Mouse (Mus musculus) kidney, adult 2 months (tissue): ENCODE measurements around the gene Zfp609. TPM values are rescaled to one million over a fixed set of nuclear protein-coding genes. Genes with fewer than 3 reads are reported as not detected.

Experiments
- DNase-seq: peaks from one replicate; pipeline ENCODE4 v3.0.0; 2021
- H3K27ac ChIP-seq: fragments of 200-500 bp; 2 replicates; pipeline ENCODE4 v1.5.1; 2012; ENCODE audit warnings: low read depth, low read length, control low read depth, inconsistent platforms; ENCODE audit not compliant: insufficient read depth
- H3K27me3 ChIP-seq: fragments of 200-500 bp; replicated peaks from 2 replicates; pipeline ENCODE4 v1.6.1; 2012; ENCODE audit warnings: mild to moderate bottlenecking, moderate library complexity, low read length, inconsistent platforms; ENCODE audit not compliant: control insufficient read depth, insufficient read depth
- H3K36me3 ChIP-seq: fragments of 200-500 bp; 2 replicates; pipeline ENCODE4 v1.6.1; 2012; ENCODE audit warnings: mild to moderate bottlenecking, moderate library complexity, low read length, inconsistent platforms; ENCODE audit not compliant: control insufficient read depth, insufficient read depth
- H3K4me1 ChIP-seq: fragments of 200-500 bp; 2 replicates; pipeline ENCODE4 v1.6.1; 2011; ENCODE audit warnings: low read length; ENCODE audit not compliant: control insufficient read depth, insufficient read depth
- H3K4me3 ChIP-seq: fragments of 200-500 bp; 2 replicates; pipeline ENCODE4 v1.5.1; 2011; ENCODE audit warnings: mild to moderate bottlenecking, low read depth, low read length, control low read depth; ENCODE audit not compliant: insufficient read depth
- CTCF ChIP-seq: fragments of 200-500 bp; conservative IDR thresholded peaks from 2 replicates; pipeline ENCODE4 v1.5.1; 2011; ENCODE audit warnings: low read depth, mild to moderate bottlenecking, control low read depth, low read length, moderate library complexity, mixed read lengths; ENCODE audit not compliant: insufficient read depth, insufficient read length
- POLR2A ChIP-seq: fragments of 200-500 bp; IDR thresholded peaks from one replicate; pipeline ENCODE4 v1.6.1; 2011; ENCODE audit warnings: low read depth, low read length, control low read depth
- WGBS: fragments of 180-500 bp; shearing (Covaris S2); methylation state at CpG from one replicate; pipeline ENCODE4 v1.1.7; 2018; 5-methylcytosine and 5-hydroxymethylcytosine counted together
- polyA plus RNA-seq: library from polyadenylated mRNA; depleted of rRNA; stranded (reverse); fragments of >200 nt; gene quantifications from 2 replicates; pipeline ENCODE4 v1.2.3, GENCODE M21; 2012; rRNA removed

The Zfp609 gene
- polyA plus RNA-seq, 1 experiment: 9.4 TPM

DNA sequence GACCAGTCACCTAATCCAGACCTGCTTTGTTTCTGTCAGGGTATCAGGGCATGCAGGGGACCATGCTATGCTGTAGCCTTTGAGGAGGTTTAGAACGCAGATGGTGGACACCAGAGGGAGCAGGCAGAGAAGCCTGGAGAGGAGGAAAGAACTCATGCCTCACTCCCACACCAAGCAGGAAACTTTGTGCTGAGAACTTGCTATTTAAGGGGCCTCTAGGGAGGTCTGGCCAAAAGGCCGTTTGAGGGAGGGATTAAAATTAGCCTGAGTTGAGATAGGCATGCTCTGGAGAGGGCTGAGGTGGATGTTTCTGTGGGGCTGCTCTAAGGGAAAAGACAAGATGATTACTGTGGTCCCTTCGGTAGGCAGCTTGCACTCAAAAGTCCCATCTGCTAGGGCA lies 181.4 kb downstream of the Zfp609 start:
- DNase-seq: no peak
- Histone ChIP-seq H3K4me1 (peaks cover 7% of the 10 kb centered on the region), H3K27ac (no peak overlapping the region), H3K36me3 (no peaks in the 10 kb centered on the region), H3K27me3 (no peaks in the 10 kb centered on the region), H3K4me3 (no peak overlapping the region)
- TF ChIP-seq POLR2A (no peak), CTCF (no peak)
- WGBS: 57% methylated on average over 3 of the region's 3 CpGs

DNA sequence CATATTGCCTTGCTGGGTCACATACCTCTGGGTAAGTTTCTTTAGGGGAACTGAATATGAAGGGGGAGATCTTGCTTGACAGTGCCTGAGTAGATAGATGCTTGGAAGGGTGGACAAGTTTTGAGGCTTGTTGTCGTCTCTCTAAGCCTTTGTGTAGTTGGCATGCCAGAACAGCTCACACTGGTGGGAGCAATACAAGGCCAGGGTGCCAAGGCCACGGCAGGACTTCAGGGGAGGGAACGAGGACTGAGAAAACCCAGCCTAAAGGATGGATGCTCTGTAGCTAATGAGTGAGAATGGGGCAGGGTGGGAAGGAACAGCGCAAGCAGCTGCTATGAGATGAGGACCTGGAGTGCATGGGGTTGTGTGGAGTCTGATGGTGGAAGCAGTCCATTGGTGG lies 182.4 kb downstream of the Zfp609 start:
- DNase-seq: no peak

DNA sequence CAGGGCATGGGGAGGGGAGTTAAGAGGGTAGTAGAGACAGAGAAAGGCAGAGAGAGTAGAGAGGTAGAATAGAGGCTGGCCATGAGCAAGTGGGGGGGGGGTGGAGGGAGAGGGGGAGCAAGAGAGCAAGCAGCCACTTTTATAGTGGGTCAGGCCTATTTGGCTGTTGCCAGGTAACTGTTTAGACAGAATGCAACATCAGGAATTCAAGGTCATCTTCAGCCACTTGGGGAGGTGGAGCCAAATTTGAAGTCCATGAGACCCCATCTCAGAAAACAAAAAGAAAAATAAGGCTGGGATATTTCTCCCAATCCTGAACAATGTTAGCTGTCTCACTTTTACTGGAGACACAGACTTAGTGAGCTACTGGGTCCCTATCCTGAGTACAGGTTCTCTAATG lies 184.8 kb downstream of the Zfp609 start:
- Histone ChIP-seq H3K27me3 (no peaks in the 10 kb centered on the region), H3K27ac (no peak overlapping the region), H3K4me1 (peaks cover 27% of the 10 kb centered on the region), H3K4me3 (no peak overlapping the region), H3K36me3 (no peaks in the 10 kb centered on the region)
- DNase-seq: no peak
- TF ChIP-seq POLR2A: no peak
- no peak for TF ChIP-seq CTCF

More for the DNA sequence above, 182.4 kb downstream of the Zfp609 start:
- Histone ChIP-seq H3K27ac (no peak overlapping the region), H3K27me3 (no peaks in the 10 kb centered on the region), H3K4me3 (no peak overlapping the region), H3K36me3 (no peaks in the 10 kb centered on the region), H3K4me1 (peaks cover 16% of the 10 kb centered on the region)
- 84% methylated on average over 4 of the region's 4 CpGs for WGBS
- no peak for TF ChIP-seq POLR2A
- TF ChIP-seq CTCF: no peak

Other genes with a start within 250 kb of the Zfp609 start
- 9.8 and 10.4 TPM in 2 replicates for gene Plekho2, start 247.5 kb downstream of the Zfp609 start, polyA plus RNA-seq
- 0.08 and 0.11 TPM in 2 replicates for gene Pif1, start 240.4 kb downstream of the Zfp609 start, polyA plus RNA-seq
- gene Rbpms2, start 197.9 kb downstream of the Zfp609 start, polyA plus RNA-seq: 257 and 303 TPM in 2 replicates
- gene Oaz2, start 159.6 kb downstream of the Zfp609 start, polyA plus RNA-seq: 139 and 147 TPM in 2 replicates
- gene Pclaf, start 62.7 kb upstream of the Zfp609 start, polyA plus RNA-seq: 0.42 and 0.47 TPM in 2 replicates
- gene Trip4, start 81.2 kb upstream of the Zfp609 start, polyA plus RNA-seq: 11.9 and 13.2 TPM in 2 replicates
- 4.0 and 4.3 TPM in 2 replicates for gene Csnk1g1, start 81.4 kb upstream of the Zfp609 start, polyA plus RNA-seq
- gene Ppib, start 232.7 kb upstream of the Zfp609 start, polyA plus RNA-seq: 278 and 338 TPM in 2 replicates
- gene Snx22, start 242.2 kb upstream of the Zfp609 start, polyA plus RNA-seq: 1.1 and 1.6 TPM in 2 replicates